Mouse (Mus musculus) Patski (cell line): ENCODE measurements around the gene Pgap1. TPM values are rescaled to one million over a fixed set of nuclear protein-coding genes. Genes with fewer than 3 reads are reported as not detected.

Source experiments
- ATAC-seq: fragments of 100-300 bp; one replicate; pipeline ENCODE4 v1.8.0; 2021
- CTCF ChIA-PET: fragments of 350-600 bp; sonication (Branson Sonifier 250); formaldehyde crosslinking; loops from one replicate; lab custom pipeline; 2022; ENCODE audit warnings: inconsistent platforms; lab: Charles Lee
- POLR2A ChIA-PET: fragments of 350-600 bp; sonication (Branson Sonifier 250); formaldehyde crosslinking; loops from one replicate; lab custom pipeline; 2022; ENCODE audit warnings: antibody characterized with exemption, inconsistent platforms; lab: Charles Lee
- DNase-seq: peaks from one replicate; pipeline ENCODE4 v3.0.0-alpha.2; 2011; ENCODE audit warnings: low read depth, low spot score
- H3K27me3 ChIP-seq: fragments of 371-371 bp; one replicate; pipeline ENCODE4 v1.5.1; 2021
- CTCF ChIP-seq: fragments of 100-300 bp; IDR thresholded peaks from one replicate; pipeline ENCODE4 v1.5.1; 2021
- in situ Hi-C: fragments of 300-500 bp; cut with MboI; formaldehyde crosslinking; loops from 3 replicates; pipeline ENCODE4 v1.11.1; 2018; ENCODE audit warnings: low pct_unique_long_range_greater_than_20kb, mixed read lengths
- polyA plus RNA-seq: library from polyadenylated mRNA; unstranded; gene quantifications from one replicate; pipeline ENCODE4 v1.2.3, GENCODE M21; 2021

Gene Pgap1
- polyA plus RNA-seq, 1 experiment from 2014 or later = 6.1 TPM

- ATAC-seq = no peak
These were observed 105.4 kb downstream of the Pgap1 start for GRCm38 (mm10) chr1:54452116-54452515.

DNA sequence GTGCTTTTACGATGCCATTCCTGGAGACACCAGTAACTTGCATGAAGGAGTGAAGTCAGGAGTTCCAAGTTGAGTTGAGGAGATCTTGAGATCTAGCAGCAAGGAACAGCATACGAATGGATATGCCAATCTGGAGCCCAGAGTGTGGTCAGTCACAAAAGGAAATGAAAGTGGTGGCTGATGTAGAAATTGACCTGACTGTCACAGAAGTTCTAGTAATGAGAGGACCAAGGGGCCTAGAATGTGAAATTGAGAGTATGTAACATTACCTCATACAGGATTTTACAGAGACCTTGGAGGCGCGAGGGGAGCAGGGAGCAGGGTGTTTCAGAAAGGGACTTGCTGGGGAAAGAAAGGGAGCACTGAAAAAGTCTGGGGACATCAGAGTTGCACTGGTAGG, 108.7 kb downstream of the Pgap1 start:
- in situ Hi-C loops = no loop called here
- CTCF ChIA-PET = interaction anchor here (0.6 kb wide), 1 partner anchor 55 kb away, joined by 3 read pairs; no protein-coding TSS in a partner anchor
- H3K27me3 ChIP-seq = peaks cover 72% of the 10 kb centered on the region
- ATAC-seq (no peak), DNase-seq (no peak)
- POLR2A ChIA-PET = no interaction called here
- no peak for TF ChIP-seq CTCF

More at GRCm38 (mm10) chr1:54452116-54452515, 105.4 kb downstream of the Pgap1 start:
- no peak for TF ChIP-seq CTCF
- H3K27me3 ChIP-seq = peaks cover 51% of the 10 kb centered on the region
- in situ Hi-C loops = no loop called here
- DNase-seq = no peak
- CTCF ChIA-PET = no interaction called here
- POLR2A ChIA-PET = no interaction called here

- no peak for TF ChIP-seq CTCF
- peaks cover 64% of the 10 kb centered on the region for H3K27me3 ChIP-seq
- in situ Hi-C loops = no loop called here
These were observed 113.8 kb downstream of the Pgap1 start for GRCm38 (mm10) chr1:54443641-54444040.

GRCm38 (mm10) chr1:54439080-54439476, 118.4 kb downstream of the Pgap1 start:
- TF ChIP-seq CTCF = no peak
- DNase-seq (no peak), ATAC-seq (no peak)
- ChIA-PET POLR2A (no interaction called here), CTCF (no interaction called here)
- H3K27me3 ChIP-seq = peaks cover 22% of the 10 kb centered on the region
- in situ Hi-C loops = no loop called here

More at GRCm38 (mm10) chr1:54443641-54444040, 113.8 kb downstream of the Pgap1 start:
- no peak for DNase-seq
- no peak for ATAC-seq
- CTCF ChIA-PET = no interaction called here
- POLR2A ChIA-PET = no interaction called here

DNA sequence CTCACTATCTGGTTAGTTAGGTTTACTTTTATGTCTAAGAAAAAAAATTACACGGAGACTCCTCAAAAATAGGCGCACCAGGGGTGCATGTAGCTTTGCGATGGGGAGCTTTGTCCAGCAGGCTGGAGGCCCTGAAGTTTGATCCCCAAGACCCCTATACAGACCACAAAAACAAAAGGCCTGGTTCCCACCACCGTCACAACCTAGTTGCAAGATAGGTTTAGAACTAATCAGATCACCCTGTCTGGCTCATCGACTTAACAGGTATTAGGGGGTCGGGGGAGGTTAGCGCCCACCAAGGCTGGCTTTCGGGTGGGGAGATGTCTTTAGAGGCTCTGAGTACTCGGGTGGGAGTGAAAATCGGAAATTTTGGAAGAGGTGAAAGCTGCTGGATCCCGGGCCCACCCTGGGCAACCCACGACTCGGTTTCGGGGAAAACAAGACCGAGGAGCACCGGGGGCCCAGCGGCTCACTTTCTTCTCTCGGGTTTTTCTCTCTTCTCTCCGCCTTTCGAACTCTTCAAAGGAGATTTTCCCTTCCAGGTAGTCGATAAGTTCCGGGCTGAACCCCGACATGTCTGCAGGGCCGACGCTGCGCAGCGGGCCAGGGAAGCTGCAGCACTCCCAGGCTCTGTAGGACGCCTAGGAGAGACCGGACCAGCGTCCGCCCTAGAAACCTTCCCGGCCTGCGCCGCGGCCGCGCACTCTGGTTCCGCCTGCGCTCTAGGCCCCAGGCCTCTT, 119.0 kb downstream of the Pgap1 start, which contains the start of gene Gtf3c3:
Gene Gtf3c3, minus strand, starts transcription at position 632 of the 740 bp plus-strand sequence.
- CTCF ChIA-PET = no interaction called here
- TF ChIP-seq CTCF = no peak
- ATAC-seq (peak; percentile 96), DNase-seq (peak; percentile 38)
- POLR2A ChIA-PET = no interaction called here
- peaks cover 16% of the 10 kb centered on the region for H3K27me3 ChIP-seq
- in situ Hi-C loops = no loop called here

Other genes with a start within 250 kb of the Pgap1 start
- gene Gtf3c3, start 118.7 kb downstream of the Pgap1 start, polyA plus RNA-seq = 23.7 TPM